Mouse (Mus musculus) CH12.LX (cell line): ENCODE results near the gene Abo.

Experiments
- CHD2 ChIP-seq: IDR thresholded peaks from 2 replicates; pipeline ENCODE4 v1.6.1; 2011; ENCODE audit warnings: low read length, improper control_type of control experiment
- CTCF ChIP-seq, 2 experiments: IDR thresholded peaks in 1 of 2; conservative IDR thresholded peaks in 1 of 2; 2 replicates each; pipeline ENCODE4 v1.5.1; 2011 to 2012; ENCODE audit warnings: low read depth in 2 of 2, low read length in 2 of 2, improper control_type of control experiment in 1 of 2, inconsistent platforms in 1 of 2, mild to moderate bottlenecking in 1 of 2, moderate library complexity in 1 of 2
- E2F4 ChIP-seq: IDR thresholded peaks from 2 replicates; pipeline ENCODE4 v1.6.1; 2011; ENCODE audit warnings: low read depth, low read length, improper control_type of control experiment; ENCODE audit not compliant: insufficient replicate concordance
- EP300 ChIP-seq: IDR thresholded peaks from 2 replicates; pipeline ENCODE4 v1.6.1; 2011; ENCODE audit warnings: low read length, improper control_type of control experiment
- HCFC1 ChIP-seq: IDR thresholded peaks from 2 replicates; pipeline ENCODE4 v1.6.1; 2012; ENCODE audit warnings: low read depth, mild to moderate bottlenecking, inconsistent platforms, low read length, improper control_type of control experiment
- MAFK ChIP-seq: IDR thresholded peaks from 2 replicates; pipeline ENCODE4 v1.6.1; 2011; ENCODE audit warnings: low read length, improper control_type of control experiment; ENCODE audit not compliant: insufficient replicate concordance
- MAX ChIP-seq: IDR thresholded peaks from 2 replicates; pipeline ENCODE4 v1.6.1; 2011; ENCODE audit warnings: low read length, improper control_type of control experiment
- NELFE ChIP-seq: IDR thresholded peaks from 2 replicates; pipeline ENCODE4 v1.6.1; 2011; ENCODE audit warnings: low read depth, low read length, improper control_type of control experiment
- NRF1 ChIP-seq: IDR thresholded peaks from 2 replicates; pipeline ENCODE4 v1.6.1; 2014; ENCODE audit warnings: low read depth, mild to moderate bottlenecking, inconsistent platforms, low read length, improper control_type of control experiment, moderate library complexity
- POLR2A ChIP-seq: IDR thresholded peaks from 2 replicates; pipeline ENCODE4 v1.6.1; 2011; ENCODE audit warnings: low read depth, mild to moderate bottlenecking, improper control_type of control experiment, low read length
- SIN3A ChIP-seq: IDR thresholded peaks from 2 replicates; pipeline ENCODE4 v1.6.1; 2012; ENCODE audit warnings: low read length, improper control_type of control experiment, inconsistent platforms

GRCm38 (mm10) chr2:26827261-26827975 is 37.4 kb downstream of the Abo start:
- TF ChIP-seq MAFK (no peak), E2F4 (no peak), CHD2 (no peak), SIN3A (no peak), NRF1 (no peak), HCFC1 (no peak), POLR2A (no peak), EP300 (no peak), CTCF (conservative IDR thresholded peaks at IDR 0.05 in 1 of 2, IDR thresholded peaks at IDR 0.05 in 1 of 2; ENCODE audit: low read depth in 2 of 2, low read length in 2 of 2) (no peak), MAX (no peak), NELFE (no peak)
